Mouse (Mus musculus) midbrain, postnatal 0 days (tissue): ENCODE results near the gene Cop1. TPM values are rescaled to one million over a fixed set of nuclear protein-coding genes. Genes with fewer than 3 reads are reported as not detected.

ENCODE experiments used
- ATAC-seq: fragments of 200-750 bp; cut with Nextera tagmentation; 2 replicates; pipeline ENCODE4 v1.8.0; 2017; ENCODE audit warnings: moderate number of reproducible peaks, mild to moderate bottlenecking, moderate TSS enrichment, moderate library complexity; ENCODE audit not compliant: low FRiP score
- DNase-seq: peaks from one replicate; pipeline ENCODE4 v3.0.0-alpha.2; 2015; ENCODE audit warnings: low spot score
- H3K27ac ChIP-seq: fragments of 300-500 bp; sonication (generic); 2 replicates; pipeline ENCODE4 v1.5.1; 2014; ENCODE audit warnings: low read depth, mild to moderate bottlenecking, low read length, mixed read lengths
- H3K27me3 ChIP-seq: fragments of 300-500 bp; sonication (generic); 2 replicates; pipeline ENCODE4 v1.6.1; 2014; ENCODE audit warnings: low read length, control low read depth, mixed read lengths; ENCODE audit not compliant: insufficient read depth
- H3K36me3 ChIP-seq: fragments of 300-500 bp; sonication (generic); 2 replicates; pipeline ENCODE4 v1.6.1; 2014; ENCODE audit warnings: low read length, control low read depth, mixed read lengths; ENCODE audit not compliant: insufficient read depth
- H3K4me1 ChIP-seq: fragments of 300-500 bp; sonication (generic); 2 replicates; pipeline ENCODE4 v1.6.1; 2014; ENCODE audit warnings: mild to moderate bottlenecking, control low read depth, antibody characterized with exemption, low read length, mixed read lengths; ENCODE audit not compliant: insufficient read depth
- H3K4me2 ChIP-seq: fragments of 300-500 bp; sonication (generic); 2 replicates; pipeline ENCODE4 v1.6.1; 2014; ENCODE audit warnings: low read depth, mild to moderate bottlenecking, low read length, mixed read lengths; ENCODE audit not compliant: poor library complexity, severe bottlenecking
- H3K4me3 ChIP-seq: fragments of 300-500 bp; sonication (generic); 2 replicates; pipeline ENCODE4 v1.5.1; 2014; ENCODE audit warnings: low read depth, mild to moderate bottlenecking, low read length, moderate library complexity
- H3K9ac ChIP-seq: fragments of 300-500 bp; sonication (generic); replicated peaks from 2 replicates; pipeline ENCODE4 v1.6.1; 2014; ENCODE audit warnings: mild to moderate bottlenecking, low read length, moderate library complexity, mixed read lengths; ENCODE audit not compliant: poor library complexity, severe bottlenecking
- H3K9me3 ChIP-seq: fragments of 300-500 bp; sonication (generic); 2 replicates; pipeline ENCODE4 v1.6.1; 2016; ENCODE audit warnings: low read length, control low read depth
- CTCF ChIP-seq: IDR thresholded peaks from 2 replicates; pipeline ENCODE4 v1.5.1; 2016; ENCODE audit warnings: antibody characterized with exemption, mild to moderate bottlenecking
- WGBS: fragments of 180-500 bp; shearing (Covaris S2); extraction: QIAGEN DNeasy Blood & Tissue Kit; methylation state at CpG from one replicate; pipeline ENCODE4 v1.1.7; 2014; 5-methylcytosine and 5-hydroxymethylcytosine counted together
- polyA plus RNA-seq: library from polyadenylated mRNA; unstranded; fragments of >200 nt; fragmentation: Nextera tagmentation; extraction: Ambion mirVana; gene quantifications from 2 replicates; pipeline ENCODE4 v1.2.1, GENCODE M21; 2015
- total RNA-seq: library from RNA; depleted of rRNA; stranded (reverse); fragments of >200 nt; gene quantifications from 2 replicates; pipeline ENCODE4 v1.2.3, GENCODE M21; 2014

The Cop1 gene
- total and polyA plus RNA-seq, 2 experiments from 2014 or later: 59.7 to 122 TPM

DNA sequence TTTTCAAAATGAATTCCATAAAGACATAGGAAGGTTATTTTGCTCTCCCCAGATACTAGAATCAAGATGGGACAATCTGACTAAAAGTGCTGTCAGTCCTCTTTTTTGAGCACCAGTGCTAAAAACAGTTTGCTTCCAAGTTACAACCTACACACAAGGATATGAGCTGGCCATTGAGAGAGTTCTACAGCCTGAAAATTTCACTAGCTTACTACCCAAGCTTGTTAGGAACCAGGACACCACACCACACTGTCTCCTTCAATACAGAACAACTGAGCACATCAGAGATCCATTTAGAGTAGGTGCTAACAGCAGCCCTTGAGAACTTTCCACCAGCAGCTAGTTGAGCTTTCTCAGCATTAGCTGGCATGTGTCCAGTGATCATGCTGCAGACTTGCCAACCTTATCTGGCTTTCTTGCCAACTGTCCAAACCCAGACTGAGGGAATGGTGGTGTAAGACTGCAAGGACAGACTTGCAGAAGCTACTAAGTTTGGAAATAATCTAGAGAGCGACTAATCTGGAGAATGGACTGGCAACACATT is 123.0 kb downstream of the Cop1 start:
- 98% methylated on average over 1 of the region's 1 CpGs for WGBS
- ATAC-seq (no peak), DNase-seq (no peak)
- Histone ChIP-seq H3K4me1 (no peaks in the 10 kb centered on the region), H3K9me3 (no peaks in the 10 kb centered on the region), H3K36me3 (peaks cover 8% of the 10 kb centered on the region), H3K27me3 (no peaks in the 10 kb centered on the region), H3K4me2 (no peak overlapping the region), H3K9ac (no peak overlapping the region), H3K27ac (no peak overlapping the region), H3K4me3 (no peak overlapping the region)
- no peak for TF ChIP-seq CTCF

DNA sequence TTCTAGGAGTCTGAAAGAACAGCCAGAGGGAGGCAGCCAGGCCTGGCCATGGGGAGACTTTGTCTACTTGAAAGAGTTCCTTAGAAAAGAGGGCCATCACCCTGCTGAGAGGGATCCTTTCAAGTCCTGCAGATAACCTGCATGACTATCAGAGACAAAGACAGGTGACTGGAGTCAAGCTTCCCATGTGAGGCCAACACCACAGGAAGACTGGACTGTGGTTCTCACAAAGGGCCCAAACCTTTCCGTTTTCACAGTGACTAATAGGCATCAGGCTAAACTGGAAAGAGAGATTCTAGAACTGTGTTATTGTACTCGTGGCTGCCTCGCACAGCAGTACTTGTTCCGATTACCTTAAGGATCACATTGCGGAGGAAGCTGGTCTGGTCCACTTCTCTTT is 126.6 kb downstream of the Cop1 start:
- DNase-seq: no peak
- H3K36me3 ChIP-seq: no peaks in the 10 kb centered on the region
- 67% methylated on average over 5 of the region's 5 CpGs for WGBS

DNA sequence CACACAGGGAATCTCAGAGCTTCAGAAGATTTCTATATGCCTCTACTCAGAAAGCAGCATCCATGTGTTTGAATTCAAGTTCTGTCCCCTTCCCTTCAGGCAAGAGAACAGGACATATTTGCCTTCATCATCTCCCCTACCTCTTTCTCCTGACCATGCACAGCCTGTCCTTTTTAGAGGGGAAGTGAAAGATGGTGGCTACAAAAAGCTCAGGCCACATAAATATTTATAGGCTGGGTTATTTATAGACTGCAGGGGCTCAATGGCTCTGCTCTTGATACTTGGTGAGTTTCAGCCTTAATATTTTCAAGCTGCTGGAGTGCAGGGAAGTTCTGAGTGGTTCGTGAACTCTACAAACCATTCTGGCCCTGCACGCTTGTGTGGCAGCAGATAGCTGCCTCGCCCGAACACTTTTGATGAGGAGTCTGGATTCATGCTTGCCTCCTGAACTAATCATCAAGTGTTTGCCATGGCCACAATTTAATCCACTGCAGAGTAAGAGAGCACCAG is 139.8 kb downstream of the Cop1 start:
- Histone ChIP-seq H3K36me3 (no peaks in the 10 kb centered on the region), H3K27ac (no peak overlapping the region), H3K9me3 (no peaks in the 10 kb centered on the region), H3K4me3 (no peak overlapping the region), H3K27me3 (no peaks in the 10 kb centered on the region), H3K4me2 (no peak overlapping the region), H3K4me1 (no peaks in the 10 kb centered on the region), H3K9ac (no peak overlapping the region)
- DNase-seq: no peak
- TF ChIP-seq CTCF: no peak
- ATAC-seq: no peak
- WGBS: 86% methylated on average over 4 of the region's 4 CpGs

More for the DNA sequence above, 126.6 kb downstream of the Cop1 start:
- no peak for TF ChIP-seq CTCF
- Histone ChIP-seq H3K4me1 (no peaks in the 10 kb centered on the region), H3K9ac (no peak overlapping the region), H3K27ac (no peak overlapping the region), H3K9me3 (no peaks in the 10 kb centered on the region), H3K4me3 (no peak overlapping the region), H3K4me2 (no peak overlapping the region), H3K27me3 (no peaks in the 10 kb centered on the region)
- no peak for ATAC-seq

DNA sequence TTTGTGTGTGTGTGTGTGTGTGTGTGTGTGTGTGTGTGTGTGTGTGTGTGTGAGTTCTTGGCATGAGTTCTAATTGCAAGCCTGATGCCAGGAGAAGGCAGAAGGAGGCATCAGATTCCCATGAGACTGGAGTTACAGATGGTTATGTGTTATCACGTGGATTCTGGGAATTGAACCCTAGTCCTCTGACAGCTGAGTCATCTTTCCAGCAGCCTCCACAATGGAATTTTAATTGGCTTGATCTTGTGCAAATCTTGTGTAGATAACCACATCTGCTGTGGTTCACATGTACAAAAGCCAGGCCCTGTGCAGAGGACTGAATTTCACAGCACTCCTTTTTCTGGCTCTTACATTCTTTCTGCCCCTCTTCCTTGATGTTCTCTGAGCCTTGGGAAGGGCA is 150.1 kb downstream of the Cop1 start:
- Histone ChIP-seq H3K9ac (no peak overlapping the region), H3K4me2 (no peak overlapping the region), H3K27ac (no peak overlapping the region), H3K27me3 (no peaks in the 10 kb centered on the region), H3K36me3 (no peaks in the 10 kb centered on the region), H3K9me3 (no peaks in the 10 kb centered on the region), H3K4me3 (no peak overlapping the region), H3K4me1 (no peaks in the 10 kb centered on the region)
- ATAC-seq (no peak), DNase-seq (no peak)
- no peak for TF ChIP-seq CTCF
- 72% methylated on average over 1 of the region's 1 CpGs for WGBS

DNA sequence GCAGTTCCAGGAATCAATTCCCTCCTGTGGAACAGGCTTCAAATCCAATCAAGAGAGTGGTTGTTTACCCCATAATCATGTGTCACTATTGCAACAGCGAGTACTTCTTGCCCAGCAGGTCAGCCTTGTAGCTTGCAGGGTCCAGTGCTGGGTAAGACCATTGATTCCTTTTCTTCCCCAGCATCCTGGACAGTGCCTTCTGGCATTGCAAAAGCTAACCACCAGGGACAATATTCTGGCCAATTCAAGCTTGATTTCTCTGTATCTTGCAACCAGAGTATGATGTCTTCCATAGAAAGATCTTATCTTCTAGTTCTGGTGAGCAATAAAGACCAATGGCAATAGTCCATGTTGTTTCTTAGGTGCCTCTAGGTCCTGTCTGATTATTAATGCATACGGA is 150.8 kb downstream of the Cop1 start:
- H3K4me3 ChIP-seq: no peak overlapping the region
- H3K4me2 ChIP-seq: no peak overlapping the region
- H3K9me3 ChIP-seq: no peaks in the 10 kb centered on the region
- WGBS: 85% methylated on average over 2 of the region's 2 CpGs
- H3K4me1 ChIP-seq: no peaks in the 10 kb centered on the region
- no peak for ATAC-seq
- TF ChIP-seq CTCF: no peak
- no peak overlapping the region for H3K27ac ChIP-seq
- H3K9ac ChIP-seq: no peak overlapping the region
- no peaks in the 10 kb centered on the region for H3K27me3 ChIP-seq
- H3K36me3 ChIP-seq: no peaks in the 10 kb centered on the region
- DNase-seq: no peak

DNA sequence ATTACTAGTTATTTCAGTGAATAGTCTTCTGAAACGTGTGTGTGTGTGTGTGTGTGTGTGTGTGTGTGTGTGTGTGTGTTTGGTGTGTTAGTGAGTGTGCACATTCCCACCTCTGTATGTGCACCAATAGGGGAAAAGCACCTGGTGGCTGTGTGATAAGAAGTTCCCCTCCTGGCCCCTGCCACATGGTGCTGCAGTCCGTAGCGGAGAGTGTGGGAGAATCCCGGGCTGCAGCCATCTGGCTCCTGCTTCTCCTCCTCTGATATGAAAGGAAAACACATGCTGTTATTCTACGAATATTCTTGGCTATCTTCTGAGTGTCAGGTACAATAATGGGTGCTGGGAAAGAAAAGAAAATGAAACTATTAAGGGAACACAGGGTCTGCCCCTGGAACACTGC is 154.3 kb downstream of the Cop1 start:
- TF ChIP-seq CTCF: no peak
- no peak for ATAC-seq

More for the DNA sequence above, 154.3 kb downstream of the Cop1 start:
- Histone ChIP-seq H3K4me1 (no peaks in the 10 kb centered on the region), H3K27me3 (no peaks in the 10 kb centered on the region), H3K9me3 (no peaks in the 10 kb centered on the region), H3K4me3 (no peak overlapping the region), H3K27ac (no peak overlapping the region), H3K9ac (no peak overlapping the region), H3K36me3 (no peaks in the 10 kb centered on the region), H3K4me2 (no peak overlapping the region)
- DNase-seq: no peak
- WGBS: 63% methylated on average over 5 of the region's 5 CpGs
